Mouse (Mus musculus) myocyte (in vitro differentiated cells): Measurements from ENCODE around the gene Hectd1.

Experiments
- E2F4 ChIP-seq: IDR thresholded peaks from one replicate; pipeline ENCODE4 v1.6.1; 2011; ENCODE audit warnings: mild to moderate bottlenecking, control low read depth, moderate library complexity; ENCODE audit not compliant: insufficient read depth
- MAX ChIP-seq: IDR thresholded peaks from one replicate; pipeline ENCODE4 v1.6.1; 2011; ENCODE audit warnings: low read depth, mild to moderate bottlenecking, control low read depth
- MYOD1 ChIP-seq, 3 experiments: IDR thresholded peaks; one replicate each; pipeline ENCODE4 v1.6.1; 2011; ENCODE audit warnings: control low read depth in 2 of 3, low read depth in 2 of 3, mild to moderate bottlenecking in 2 of 3, moderate library complexity in 1 of 3; ENCODE audit not compliant: insufficient read length in 2 of 3, control insufficient read depth in 1 of 3
- POLR2A ChIP-seq: IDR thresholded peaks from one replicate; pipeline ENCODE4 v1.6.1; 2011; ENCODE audit warnings: low read depth, mild to moderate bottlenecking, control low read depth, moderate library complexity; ENCODE audit not compliant: insufficient read length
- POLR2AphosphoS2 ChIP-seq: IDR thresholded peaks from one replicate; pipeline ENCODE4 v1.6.1; 2011; ENCODE audit warnings: low read depth, control low read depth; ENCODE audit not compliant: insufficient read length
- REST ChIP-seq: IDR thresholded peaks from one replicate; pipeline ENCODE4 v1.6.1; 2011; ENCODE audit warnings: mild to moderate bottlenecking, control low read depth, moderate library complexity; ENCODE audit not compliant: insufficient read depth, insufficient read length
- TCF12 ChIP-seq: IDR thresholded peaks from one replicate; pipeline ENCODE4 v1.6.1; 2011; ENCODE audit warnings: mild to moderate bottlenecking, control low read depth; ENCODE audit not compliant: poor library complexity, insufficient read depth, severe bottlenecking

DNA sequence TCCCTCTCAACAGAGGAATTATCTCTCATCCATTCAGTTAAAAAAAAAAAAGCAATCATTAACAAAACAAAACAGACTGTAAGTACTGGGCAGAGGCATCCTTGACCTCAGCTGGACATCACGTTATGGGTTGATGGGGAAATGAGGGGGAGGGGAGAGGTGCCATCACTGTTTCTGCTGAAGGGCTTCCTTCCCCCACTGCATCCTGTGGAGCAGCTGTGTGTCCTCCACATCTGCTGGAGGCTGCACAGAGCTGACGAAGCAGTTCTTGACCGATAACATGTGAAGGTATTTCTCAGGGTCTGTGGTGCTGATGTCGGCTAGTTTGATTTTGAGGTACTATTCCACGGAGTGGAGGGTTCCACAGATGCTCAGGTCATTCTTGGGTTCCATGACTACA is 119.2 kb downstream of the Hectd1 start:
- no peak for TF ChIP-seq TCF12
- TF ChIP-seq POLR2A: no peak
- no peak for TF ChIP-seq MAX
- no peak for TF ChIP-seq REST
- peak in 2 of 3 experiments; percentile 51 to 58 for TF ChIP-seq MYOD1 (IDR thresholded peaks at IDR 0.05; ENCODE audit: control insufficient read depth in 1 of 3, insufficient read length in 2 of 3, low read depth in 2 of 3)
- no peak for TF ChIP-seq POLR2AphosphoS2
- no peak for TF ChIP-seq E2F4
